Mouse (Mus musculus) hindbrain, embryonic 11.5 days (tissue): ENCODE results near the gene Apba2. TPM values are rescaled to one million over a fixed set of nuclear protein-coding genes. Genes with fewer than 3 reads are reported as not detected.

Experiments
- ATAC-seq: fragments of 200-750 bp; cut with Nextera tagmentation; 2 replicates; pipeline ENCODE4 v1.8.0; 2017; ENCODE audit warnings: mild to moderate bottlenecking, moderate TSS enrichment, moderate library complexity; ENCODE audit not compliant: low FRiP score
- DNase-seq: peaks from one replicate; pipeline ENCODE4 v3.0.0-alpha.2; 2015; ENCODE audit warnings: low spot score
- H3K27ac ChIP-seq: fragments of 300-500 bp; sonication (generic); 2 replicates; pipeline ENCODE4 v1.5.1; 2014; ENCODE audit warnings: mild to moderate bottlenecking, low read depth, low read length
- H3K27me3 ChIP-seq: fragments of 300-500 bp; sonication (generic); 2 replicates; pipeline ENCODE4 v1.6.1; 2014; ENCODE audit warnings: mild to moderate bottlenecking, low read length, moderate library complexity, mixed read lengths; ENCODE audit not compliant: control insufficient read depth, insufficient read depth
- H3K36me3 ChIP-seq: fragments of 300-500 bp; sonication (generic); 2 replicates; pipeline ENCODE4 v1.6.1; 2014; ENCODE audit warnings: mild to moderate bottlenecking, low read length, moderate library complexity, mixed read lengths; ENCODE audit not compliant: control insufficient read depth, insufficient read depth
- H3K4me1 ChIP-seq: fragments of 300-500 bp; sonication (generic); replicated peaks from 2 replicates; pipeline ENCODE4 v1.6.1; 2014; ENCODE audit warnings: low read length, mixed read lengths; ENCODE audit not compliant: control insufficient read depth, insufficient read depth
- H3K4me2 ChIP-seq: fragments of 300-500 bp; sonication (generic); replicated peaks from 2 replicates; pipeline ENCODE4 v1.6.1; 2014; ENCODE audit warnings: mild to moderate bottlenecking, low read depth, low read length
- H3K4me3 ChIP-seq: fragments of 300-500 bp; sonication (generic); 2 replicates; pipeline ENCODE4 v1.5.1; 2014; ENCODE audit warnings: low read depth, low read length
- H3K9ac ChIP-seq: fragments of 300-500 bp; sonication (generic); 2 replicates; pipeline ENCODE4 v1.6.1; 2014; ENCODE audit warnings: low read depth, low read length
- H3K9me3 ChIP-seq: fragments of 300-500 bp; sonication (generic); 2 replicates; pipeline ENCODE4 v1.6.1; 2016; ENCODE audit warnings: low read length; ENCODE audit not compliant: control insufficient read depth
- WGBS: fragments of 180-500 bp; shearing (Covaris S2); extraction: QIAGEN DNeasy Blood & Tissue Kit; methylation state at CpG from one replicate; pipeline ENCODE4 v1.1.7; 2014; 5-methylcytosine and 5-hydroxymethylcytosine counted together
- polyA plus RNA-seq: library from polyadenylated mRNA; unstranded; fragments of >200 nt; fragmentation: Nextera tagmentation; extraction: Ambion mirVana; gene quantifications from 2 replicates; pipeline ENCODE4 v1.2.1, GENCODE M21; 2014

Gene Apba2
- polyA plus RNA-seq, 1 experiment from 2014 or later: 67.0 TPM

- ATAC-seq (no peak), DNase-seq (no peak)
- 74% methylated on average over 7 of the region's 7 CpGs for WGBS
- H3K36me3 ChIP-seq: no peaks in the 10 kb centered on the region
- no peaks in the 10 kb centered on the region for H3K27me3 ChIP-seq
- H3K4me3 ChIP-seq: no peak overlapping the region
- no peaks in the 10 kb centered on the region for H3K9me3 ChIP-seq
- H3K4me1 ChIP-seq: no peaks in the 10 kb centered on the region
- no peak overlapping the region for H3K27ac ChIP-seq
- no peak overlapping the region for H3K9ac ChIP-seq
- H3K4me2 ChIP-seq: no peak overlapping the region
Measured at GRCm38 (mm10) chr7:64754161-64754560, 252.7 kb downstream of the Apba2 start.

- Histone ChIP-seq H3K36me3 (no peaks in the 10 kb centered on the region), H3K4me1 (no peaks in the 10 kb centered on the region), H3K9me3 (no peaks in the 10 kb centered on the region), H3K4me2 (no peak overlapping the region), H3K27me3 (no peaks in the 10 kb centered on the region), H3K27ac (no peak overlapping the region), H3K4me3 (no peak overlapping the region), H3K9ac (no peak overlapping the region)
- ATAC-seq (no peak), DNase-seq (no peak)
- WGBS: 87% methylated on average over 7 of the region's 7 CpGs
Measured at GRCm38 (mm10) chr7:64755141-64755540, 253.6 kb downstream of the Apba2 start.

- Histone ChIP-seq H3K9ac (no peak overlapping the region), H3K27me3 (no peaks in the 10 kb centered on the region), H3K4me1 (no peaks in the 10 kb centered on the region; the same call in 1 of the 2 replicates), H3K9me3 (no peaks in the 10 kb centered on the region), H3K27ac (no peak overlapping the region), H3K4me2 (no peak overlapping the region), H3K36me3 (no peaks in the 10 kb centered on the region), H3K4me3 (no peak overlapping the region)
- ATAC-seq (no peak), DNase-seq (no peak)
- WGBS: 82% methylated on average over 3 of the region's 3 CpGs
Measured at GRCm38 (mm10) chr7:64765595-64765994, 264.1 kb downstream of the Apba2 start.

- Histone ChIP-seq H3K36me3 (no peaks in the 10 kb centered on the region), H3K9me3 (no peaks in the 10 kb centered on the region), H3K27me3 (no peaks in the 10 kb centered on the region), H3K4me1 (no peaks in the 10 kb centered on the region; the same call in 1 of the 2 replicates), H3K9ac (no peak overlapping the region), H3K4me3 (no peak overlapping the region), H3K4me2 (no peak overlapping the region), H3K27ac (no peak overlapping the region)
- WGBS: 67% methylated on average over 7 of the region's 7 CpGs
- ATAC-seq: no peak
- DNase-seq: no peak
Measured at GRCm38 (mm10) chr7:64769768-64770167, 268.3 kb downstream of the Apba2 start.

- H3K4me1 ChIP-seq: no peaks in the 10 kb centered on the region; the same call in 1 of the 2 replicates
- no peak overlapping the region for H3K9ac ChIP-seq
- ATAC-seq: no peak
- no peak for DNase-seq
- H3K27ac ChIP-seq: no peak overlapping the region
- H3K4me3 ChIP-seq: no peak overlapping the region
- H3K36me3 ChIP-seq: no peaks in the 10 kb centered on the region
- H3K27me3 ChIP-seq: no peaks in the 10 kb centered on the region
- no peak overlapping the region for H3K4me2 ChIP-seq
- WGBS: 82% methylated on average over 8 of the region's 8 CpGs
- H3K9me3 ChIP-seq: no peaks in the 10 kb centered on the region
Measured at GRCm38 (mm10) chr7:64770779-64771390, 269.4 kb downstream of the Apba2 start.

GRCm38 (mm10) chr7:64773465-64773864 is 272.0 kb downstream of the Apba2 start:
- 51% methylated on average over 10 of the region's 10 CpGs for WGBS
- ATAC-seq: no peak
- H3K4me1 ChIP-seq: no peaks in the 10 kb centered on the region; the same call in 1 of the 2 replicates
- peak; percentile 34 for DNase-seq
- no peak overlapping the region for H3K4me3 ChIP-seq
- no peak overlapping the region for H3K9ac ChIP-seq
- H3K27ac ChIP-seq: no peak overlapping the region
- H3K4me2 ChIP-seq: no peak overlapping the region
- no peaks in the 10 kb centered on the region for H3K36me3 ChIP-seq
- no peaks in the 10 kb centered on the region for H3K27me3 ChIP-seq
- no peaks in the 10 kb centered on the region for H3K9me3 ChIP-seq

- WGBS: 88% methylated on average over 13 of the region's 13 CpGs
- Histone ChIP-seq H3K4me1 (no peaks in the 10 kb centered on the region), H3K4me3 (no peak overlapping the region), H3K4me2 (no peak overlapping the region), H3K9me3 (no peaks in the 10 kb centered on the region), H3K27ac (no peak overlapping the region), H3K36me3 (no peaks in the 10 kb centered on the region), H3K27me3 (no peaks in the 10 kb centered on the region), H3K9ac (no peak overlapping the region)
- ATAC-seq: no peak
- DNase-seq: no peak
Measured at GRCm38 (mm10) chr7:64776708-64777489, 275.4 kb downstream of the Apba2 start.

GRCm38 (mm10) chr7:64779501-64779900 is 278.0 kb downstream of the Apba2 start:
- 79% methylated on average over 4 of the region's 4 CpGs for WGBS
- H3K27me3 ChIP-seq: no peaks in the 10 kb centered on the region
- no peak overlapping the region for H3K4me3 ChIP-seq

GRCm38 (mm10) chr7:64785040-64785439 is 283.5 kb downstream of the Apba2 start:
- no peak overlapping the region for H3K9ac ChIP-seq
- no peaks in the 10 kb centered on the region for H3K9me3 ChIP-seq
- H3K27ac ChIP-seq: no peak overlapping the region
- 43% methylated on average over 3 of the region's 3 CpGs for WGBS
- H3K27me3 ChIP-seq: no peaks in the 10 kb centered on the region
- no peaks in the 10 kb centered on the region for H3K36me3 ChIP-seq
- DNase-seq: no peak
- no peak for ATAC-seq
- H3K4me1 ChIP-seq: no peaks in the 10 kb centered on the region
- no peak overlapping the region for H3K4me2 ChIP-seq
- no peak overlapping the region for H3K4me3 ChIP-seq

More at GRCm38 (mm10) chr7:64779501-64779900, 278.0 kb downstream of the Apba2 start:
- no peak overlapping the region for H3K9ac ChIP-seq
- no peak for ATAC-seq
- H3K4me1 ChIP-seq: no peaks in the 10 kb centered on the region
- no peaks in the 10 kb centered on the region for H3K36me3 ChIP-seq
- H3K27ac ChIP-seq: no peak overlapping the region
- no peaks in the 10 kb centered on the region for H3K9me3 ChIP-seq
- no peak for DNase-seq
- H3K4me2 ChIP-seq: no peak overlapping the region
